Mouse (Mus musculus) E14TG2a.4 (cell line): ENCODE measurements at regions not wholly inside any gene's neighbourhood (a gene's known extent, or its start where the extent isn't known, plus 50 kb on each side); places are given as distances from the start of the nearest gene placed in this dataset.

Experiments used
- H3K27me3 ChIP-seq: 2 replicates; pipeline ENCODE4 v1.6.1; 2014; ENCODE audit warnings: low read length, control low read depth; ENCODE audit not compliant: insufficient read depth
- H3K36me3 ChIP-seq: 2 replicates; pipeline ENCODE4 v1.6.1; 2014; ENCODE audit warnings: low read length, control low read depth; ENCODE audit not compliant: insufficient read depth
- H3K4me1 ChIP-seq: replicated peaks from 2 replicates; pipeline ENCODE4 v1.6.1; 2014; ENCODE audit warnings: low read depth, low read length, control low read depth
- H3K4me3 ChIP-seq: replicated peaks from 2 replicates; pipeline ENCODE4 v1.5.1; 2014; ENCODE audit warnings: mild to moderate bottlenecking, low read length
- H3K9me3 ChIP-seq: 2 replicates; pipeline ENCODE4 v1.6.1; 2014; ENCODE audit warnings: low read length, control low read depth
- CTCF ChIP-seq: conservative IDR thresholded peaks from 2 replicates; pipeline ENCODE4 v1.5.1; 2014; ENCODE audit warnings: low read length
- NANOG ChIP-seq: IDR thresholded peaks from 2 replicates; pipeline ENCODE4 v1.6.1; 2014; ENCODE audit warnings: borderline replicate concordance, low read length, mixed read lengths
- POU5F1 ChIP-seq: IDR thresholded peaks from 2 replicates; pipeline ENCODE4 v1.6.1; 2014; ENCODE audit warnings: low read length, borderline replicate concordance

DNA sequence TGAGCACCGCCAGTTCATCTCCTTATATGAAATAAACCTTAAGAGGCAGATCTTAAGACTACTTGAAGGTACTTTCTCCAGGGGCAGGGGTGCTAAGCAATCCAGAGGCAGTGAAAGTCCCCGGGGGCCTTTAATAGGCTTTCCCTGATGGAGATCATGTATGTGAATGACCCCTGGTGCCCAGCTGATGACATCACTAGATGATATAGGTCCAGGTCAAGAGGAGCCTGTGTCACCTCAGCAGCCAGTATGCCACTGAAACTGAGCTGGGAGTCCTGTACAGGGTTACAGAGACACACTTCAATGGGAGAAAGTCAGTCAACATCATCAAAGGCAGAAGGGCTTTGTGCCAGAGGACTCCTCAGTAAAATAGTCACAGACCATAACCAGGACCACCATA is 457.8 kb downstream of the Wdr11 start:
- TF ChIP-seq CTCF, result no peak
- no peak for TF ChIP-seq NANOG
- no peak for TF ChIP-seq POU5F1
- Histone ChIP-seq H3K4me3 (no peak overlapping the region), H3K9me3 (no peaks in the 10 kb centered on the region), H3K36me3 (no peaks in the 10 kb centered on the region), H3K27me3 (no peaks in the 10 kb centered on the region), H3K4me1 (no peaks in the 10 kb centered on the region)

DNA sequence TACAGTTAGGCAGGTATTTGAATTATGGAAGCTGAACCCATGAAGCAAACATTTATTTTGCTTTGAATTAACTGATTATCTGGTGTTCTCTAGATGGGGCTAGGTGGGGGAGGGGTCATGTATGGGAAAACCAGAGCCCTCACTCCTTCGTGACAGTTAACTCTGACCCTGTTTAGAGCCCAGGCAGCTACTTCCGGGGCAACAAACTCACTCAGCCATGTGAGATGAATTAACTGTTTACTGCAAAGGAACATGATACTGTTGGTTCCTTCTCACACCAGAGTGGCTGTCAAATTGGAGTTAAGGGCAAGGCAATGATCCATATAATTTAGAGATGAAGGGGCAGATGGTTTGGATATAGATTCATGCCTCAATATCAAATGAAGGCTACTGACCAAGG is 458.5 kb downstream of the Wdr11 start:
- no peak for TF ChIP-seq CTCF
- TF ChIP-seq NANOG, result no peak
- TF ChIP-seq POU5F1, result no peak
- Histone ChIP-seq H3K4me1 (no peaks in the 10 kb centered on the region), H3K9me3 (no peaks in the 10 kb centered on the region), H3K27me3 (no peaks in the 10 kb centered on the region), H3K36me3 (no peaks in the 10 kb centered on the region), H3K4me3 (no peak overlapping the region)

DNA sequence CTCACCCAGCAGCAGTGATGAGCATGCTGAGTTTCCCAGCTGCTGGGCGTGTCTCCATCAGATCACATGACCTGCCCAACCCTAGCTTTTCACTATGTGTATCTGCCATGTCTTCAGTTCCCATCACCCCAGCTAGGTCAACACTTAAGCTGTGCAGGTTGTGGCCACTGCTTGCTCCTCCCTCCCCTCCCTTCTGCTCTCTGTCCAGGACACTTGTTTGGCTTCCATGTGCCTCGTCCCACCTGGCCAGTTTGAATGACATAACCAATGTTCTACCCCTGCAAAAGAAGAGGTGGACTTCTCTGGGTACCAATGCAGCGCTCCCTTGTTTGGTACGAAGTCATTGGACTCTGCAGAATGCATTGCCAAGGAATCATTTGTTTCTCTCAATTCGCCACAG is 460.7 kb downstream of the Wdr11 start:
- TF ChIP-seq NANOG (no peak), CTCF (no peak), POU5F1 (no peak)
- H3K4me3 ChIP-seq, result no peak overlapping the region
- no peaks in the 10 kb centered on the region; the same call in 1 of the 2 replicates for H3K27me3 ChIP-seq
- no peaks in the 10 kb centered on the region for H3K36me3 ChIP-seq
- no peaks in the 10 kb centered on the region for H3K9me3 ChIP-seq
- no peaks in the 10 kb centered on the region for H3K4me1 ChIP-seq

DNA sequence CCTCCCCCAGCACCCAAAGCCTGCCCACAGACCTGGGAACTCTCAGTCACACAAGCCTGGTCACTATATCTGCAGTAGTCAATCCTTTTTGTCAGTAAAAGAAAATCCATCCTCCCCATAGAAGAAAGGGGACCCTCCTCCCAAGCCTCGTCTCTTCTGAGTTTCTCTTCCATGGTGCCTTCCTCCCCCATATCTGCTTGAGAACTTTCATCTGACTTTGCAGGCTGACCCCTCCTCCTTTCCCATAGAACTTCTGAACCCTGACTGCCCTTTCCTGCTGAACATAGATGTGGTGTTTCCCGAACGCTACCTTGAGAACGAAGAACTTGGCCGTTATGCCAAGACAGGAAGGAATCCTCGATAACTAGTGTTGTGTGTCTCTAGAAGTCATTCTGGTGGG is 462.5 kb downstream of the Ate1 start:
- no peaks in the 10 kb centered on the region for H3K36me3 ChIP-seq
- TF ChIP-seq POU5F1, result no peak
- H3K9me3 ChIP-seq, result no peaks in the 10 kb centered on the region
- no peaks in the 10 kb centered on the region for H3K4me1 ChIP-seq
- peaks cover 21% of the 10 kb centered on the region for H3K27me3 ChIP-seq
- no peak overlapping the region for H3K4me3 ChIP-seq

DNA sequence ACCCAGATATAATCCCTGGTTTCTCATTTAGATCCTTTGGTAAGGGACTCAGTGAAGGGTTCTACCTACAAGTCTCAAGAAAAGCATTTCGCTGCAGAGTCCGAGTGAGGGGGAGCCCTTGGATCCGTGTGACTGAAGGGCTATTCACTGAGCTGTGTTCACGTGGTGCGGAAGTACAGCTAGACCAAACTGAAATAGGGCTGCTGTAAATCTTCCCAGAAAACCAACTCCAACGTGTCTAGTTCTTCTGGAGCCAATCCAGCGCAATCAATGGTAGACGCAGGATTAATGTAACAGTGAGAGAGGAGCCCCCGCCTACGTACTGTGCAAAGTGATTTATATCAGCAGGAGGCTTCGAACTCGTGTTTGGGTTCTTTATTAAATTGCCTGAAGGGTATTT is 461.9 kb downstream of the Ate1 start:
- Histone ChIP-seq H3K4me1 (no peaks in the 10 kb centered on the region), H3K9me3 (no peaks in the 10 kb centered on the region), H3K27me3 (peaks cover 21% of the 10 kb centered on the region), H3K36me3 (no peaks in the 10 kb centered on the region), H3K4me3 (no peak overlapping the region)
- TF ChIP-seq NANOG (no peak), CTCF (no peak), POU5F1 (no peak)

DNA sequence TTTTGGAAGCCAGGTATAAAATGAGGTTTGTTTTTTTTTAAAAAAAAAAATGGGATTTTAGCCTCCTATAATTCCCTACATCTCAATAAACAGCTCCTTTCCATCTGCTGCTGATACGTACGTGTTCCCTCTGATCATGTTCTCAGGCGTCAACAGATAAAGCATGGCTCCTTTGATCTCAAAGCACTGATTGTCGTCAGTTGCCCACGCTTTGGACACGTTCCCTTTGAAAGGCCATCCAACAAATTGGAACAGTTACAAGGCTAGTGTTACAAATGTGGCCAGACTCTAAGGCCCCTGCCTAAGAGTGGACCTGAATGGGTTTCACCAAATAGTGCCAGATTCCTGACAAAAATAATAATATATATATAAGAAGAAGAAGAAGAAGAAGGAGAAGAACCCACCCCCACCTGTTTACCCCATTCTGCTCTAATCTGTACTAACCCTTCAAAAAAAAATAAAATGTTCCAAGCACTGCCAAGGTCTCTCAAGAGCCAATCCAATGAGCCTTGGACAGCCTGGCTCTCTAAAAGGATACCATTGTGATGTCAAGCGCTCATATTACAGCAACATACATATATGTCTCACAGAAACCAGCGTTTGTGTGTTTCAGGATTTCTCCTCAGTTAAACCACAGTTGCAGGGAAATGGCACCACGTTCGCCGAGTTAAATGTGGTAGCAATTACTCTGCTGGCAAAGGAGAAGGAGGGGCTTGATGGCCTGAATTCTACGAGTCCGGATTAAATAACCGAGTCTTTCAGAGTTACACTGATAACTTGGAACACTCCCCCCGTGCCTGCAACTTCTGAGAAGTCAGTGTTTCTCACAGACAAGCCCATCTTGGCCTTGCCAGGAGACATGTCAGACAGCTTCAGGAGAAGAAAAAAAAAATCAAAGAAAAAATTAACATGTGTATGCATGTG is 460.2 kb downstream of the Ate1 start:
- TF ChIP-seq NANOG (no peak), CTCF (no peak), POU5F1 (no peak)
- peaks cover 27% of the 10 kb centered on the region for H3K27me3 ChIP-seq
- H3K4me3 ChIP-seq, result no peak overlapping the region
- no peaks in the 10 kb centered on the region for H3K36me3 ChIP-seq
- H3K4me1 ChIP-seq, result no peaks in the 10 kb centered on the region
- no peaks in the 10 kb centered on the region for H3K9me3 ChIP-seq

DNA sequence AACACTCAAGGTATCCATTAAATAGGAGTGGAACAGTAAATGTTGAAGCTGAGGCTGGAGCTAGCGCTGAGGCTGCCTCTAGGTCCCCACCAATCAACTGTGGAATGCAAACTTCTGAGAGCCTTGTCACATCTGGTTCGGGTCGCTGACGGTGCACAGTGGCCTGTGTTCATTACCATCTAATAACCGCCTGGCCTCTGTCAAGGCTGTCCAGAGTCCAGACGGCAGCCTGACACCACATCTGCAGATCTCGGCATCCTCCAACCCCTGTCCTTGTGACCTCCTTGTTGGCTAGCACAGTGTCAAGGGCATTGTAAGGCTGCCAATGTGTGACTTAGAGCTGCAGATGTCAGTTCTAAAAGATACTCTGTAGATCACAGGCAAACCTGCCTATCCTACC is 455.7 kb downstream of the Ate1 start:
- TF ChIP-seq POU5F1 (no peak), NANOG (no peak), CTCF (no peak)

DNA sequence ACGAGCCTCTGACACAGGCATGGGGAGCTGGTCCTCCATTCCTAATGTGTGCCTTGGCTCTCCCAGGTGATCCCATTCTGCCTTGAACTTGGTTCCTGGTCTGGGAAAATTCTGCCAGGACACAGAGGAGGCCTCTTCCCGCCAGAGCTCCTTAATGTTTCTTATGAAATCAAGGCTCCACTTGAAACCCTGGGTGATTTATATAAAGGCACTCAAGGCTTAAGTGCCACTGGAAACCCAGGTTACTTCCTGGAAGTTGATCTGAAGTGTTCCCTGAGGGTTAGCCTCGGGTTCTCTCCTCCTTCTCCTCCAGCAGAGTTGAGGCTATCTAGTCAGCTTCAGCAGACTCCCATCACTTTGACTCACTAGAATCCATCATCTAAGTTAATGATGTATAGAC is 451.9 kb downstream of the Ate1 start:
- Histone ChIP-seq H3K4me3 (no peak overlapping the region), H3K27me3 (peaks cover 46% of the 10 kb centered on the region), H3K9me3 (no peaks in the 10 kb centered on the region), H3K36me3 (no peaks in the 10 kb centered on the region), H3K4me1 (peaks cover 4% of the 10 kb centered on the region)
- TF ChIP-seq NANOG (no peak), POU5F1 (no peak), CTCF (no peak)

More for the DNA sequence above, 455.7 kb downstream of the Ate1 start:
- H3K4me1 ChIP-seq, result peaks cover 4% of the 10 kb centered on the region
- H3K9me3 ChIP-seq, result no peaks in the 10 kb centered on the region
- no peak overlapping the region for H3K4me3 ChIP-seq
- no peaks in the 10 kb centered on the region for H3K36me3 ChIP-seq
- peaks cover 40% of the 10 kb centered on the region for H3K27me3 ChIP-seq

DNA sequence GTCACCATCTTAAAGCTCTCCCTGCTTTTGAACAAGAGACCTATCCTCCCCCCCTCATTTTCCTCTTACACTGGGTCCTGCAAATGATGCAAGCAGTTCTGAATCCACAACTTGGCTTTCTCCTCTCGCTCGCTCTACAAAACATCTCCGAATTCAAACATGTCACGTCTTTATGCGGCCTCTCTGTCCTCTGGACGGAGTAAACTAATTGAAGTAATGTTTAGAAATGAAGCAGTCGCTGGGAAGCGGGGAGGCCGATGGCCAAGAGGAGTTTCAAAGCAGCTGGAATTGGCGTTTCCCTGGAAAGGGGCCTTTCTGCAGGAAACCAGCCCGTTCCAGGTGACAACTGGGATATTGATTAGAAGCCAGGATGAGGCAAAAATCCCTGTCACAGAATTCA is 446.8 kb downstream of the Ate1 start:
- peaks cover 47% of the 10 kb centered on the region for H3K27me3 ChIP-seq
- H3K36me3 ChIP-seq, result no peaks in the 10 kb centered on the region
- H3K4me3 ChIP-seq, result no peak overlapping the region
- H3K9me3 ChIP-seq, result no peaks in the 10 kb centered on the region
- H3K4me1 ChIP-seq, result peaks cover 3% of the 10 kb centered on the region; the same call in 1 of the 2 replicates
- TF ChIP-seq CTCF (no peak), POU5F1 (no peak), NANOG (no peak)
